Mouse (Mus musculus): ENCODE results near the gene Cass4. TPM values are rescaled to one million over a fixed set of nuclear protein-coding genes. Genes with fewer than 3 reads are reported as not detected.
A peak's percentile ranks its signal among the peaks of the same experiment; 100 is the strongest.

Gene Cass4
- total and polyA plus RNA-seq, 3 experiments = 0.35 to 5.5 TPM; not detected in 1

- no peak for DNase-seq (ENCODE audit: low read depth, low spot score)
- H3K27ac ChIP-seq (ENCODE audit: control insufficient read depth, low read depth, low read length) = no peak overlapping the region
- H3K79me2 ChIP-seq (ENCODE audit: control insufficient read depth, insufficient read depth, low read length, poor library complexity) = no peaks in the 10 kb centered on the region
- no peaks in the 10 kb centered on the region; a peak in 1 of 4 replicates for H3K36me3 ChIP-seq (ENCODE audit: control insufficient read depth in 1 of 2, insufficient read depth in 2 of 2, low read length in 2 of 2)
- H3K9ac ChIP-seq (ENCODE audit: control insufficient read depth, low read depth, low read length, poor library complexity, severe bottlenecking) = no peak overlapping the region
- H3K4me1 ChIP-seq (ENCODE audit: control insufficient read depth in 1 of 2, insufficient read depth in 2 of 2, low read length in 2 of 2) = peaks cover 0 to 17% of the 10 kb centered on the region in 2 experiments; a peak in 3 of 4 replicates
- H3K27me3 ChIP-seq (ENCODE audit: control insufficient read depth in 1 of 2, insufficient read depth in 2 of 2, low read length in 2 of 2) = no peaks in the 10 kb centered on the region
- TF ChIP-seq RAD21 (IDR thresholded peaks at IDR 0.05; ENCODE audit: low read depth, low read length) (no peak), ZKSCAN1 (IDR thresholded peaks at IDR 0.05; ENCODE audit: low read depth, low read length) (no peak), TCF12 (IDR thresholded peaks at IDR 0.05; ENCODE audit: low read depth, low read length) (no peak), NELFE (IDR thresholded peaks at IDR 0.05; ENCODE audit: low read depth, low read length) (no peak), USF1 (IDR thresholded peaks at IDR 0.05; ENCODE audit: low read depth, low read length) (no peak), E2F4 (IDR thresholded peaks at IDR 0.05; ENCODE audit: borderline replicate concordance, low read depth, low read length) (no peak), RCOR1 (IDR thresholded peaks at IDR 0.05; ENCODE audit: low read depth, low read length) (no peak), ZNF384 (IDR thresholded peaks at IDR 0.05; ENCODE audit: low read depth, low read length) (no peak), ZMIZ1 (IDR thresholded peaks at IDR 0.05; ENCODE audit: low read depth, low read length) (no peak), KAT2A (conservative IDR thresholded peaks at IDR 0.05; ENCODE audit: low read depth, low read length) (no peak), MYC (IDR thresholded peaks at IDR 0.05; ENCODE audit: low read depth, low read length) (no peak), NRF1 (IDR thresholded peaks at IDR 0.05; ENCODE audit: insufficient read depth, low read depth, low read length, poor library complexity, severe bottlenecking) (no peak), SMC3 (IDR thresholded peaks at IDR 0.05; ENCODE audit: low read depth, low read length) (no peak), ZC3H11A (IDR thresholded peaks at IDR 0.05; ENCODE audit: low read depth, low read length) (no peak), EP300 (IDR thresholded peaks at IDR 0.05; ENCODE audit: low read depth in 1 of 2, low read length in 2 of 2) (no peak), TBP (IDR thresholded peaks at IDR 0.05; ENCODE audit: low read depth, low read length) (no peak)
- no peaks in the 10 kb centered on the region for H3K9me3 ChIP-seq (replicated peaks; ENCODE audit: insufficient read depth, low read length)
- H3K4me3 ChIP-seq (ENCODE audit: control insufficient read depth in 1 of 2, insufficient read depth in 1 of 2, low read depth in 2 of 2, low read length in 2 of 2) = no peak overlapping the region
These were observed 6.3 kb downstream of the Cass4 start for GRCm38 (mm10) chr2:172399901-172400300.

- Histone ChIP-seq H3K4me1 (ENCODE audit: control insufficient read depth in 1 of 2, insufficient read depth in 2 of 2, low read length in 2 of 2) (peaks cover 0 to 17% of the 10 kb centered on the region in 2 experiments; a peak in 3 of 4 replicates), H3K36me3 (ENCODE audit: control insufficient read depth in 1 of 2, insufficient read depth in 2 of 2, low read length in 2 of 2) (no peaks in the 10 kb centered on the region; a peak in 1 of 4 replicates), H3K9me3 (replicated peaks; ENCODE audit: insufficient read depth, low read length) (no peaks in the 10 kb centered on the region), H3K4me3 (ENCODE audit: control insufficient read depth in 1 of 2, insufficient read depth in 1 of 2, low read depth in 2 of 2, low read length in 2 of 2) (peak overlapping the region; percentile 42 to 56), H3K27me3 (ENCODE audit: control insufficient read depth in 1 of 2, insufficient read depth in 2 of 2, low read length in 2 of 2) (no peaks in the 10 kb centered on the region), H3K9ac (ENCODE audit: control insufficient read depth, low read depth, low read length, poor library complexity, severe bottlenecking) (peak overlapping the region; percentile 62), H3K79me2 (ENCODE audit: control insufficient read depth, insufficient read depth, low read length, poor library complexity) (no peaks in the 10 kb centered on the region), H3K27ac (ENCODE audit: control insufficient read depth, low read depth, low read length) (peak overlapping the region; percentile 79)
- peak; percentile 95 for DNase-seq (ENCODE audit: low read depth, low spot score)
- TF ChIP-seq CTCF (IDR thresholded peaks at IDR 0.05 in 2 of 3, conservative IDR thresholded peaks at IDR 0.05 in 1 of 3; ENCODE audit: control insufficient read depth in 1 of 3, insufficient read depth in 1 of 3, low read depth in 2 of 3, low read length in 3 of 3, poor library complexity in 1 of 3, severe bottlenecking in 1 of 3) (no peak), BHLHE40 (IDR thresholded peaks at IDR 0.05; ENCODE audit: borderline replicate concordance, low read depth, low read length) (0 out of 2 replicates have a peak, but pooled peaks have one; percentile 12), UBTF (IDR thresholded peaks at IDR 0.05; ENCODE audit: borderline replicate concordance, insufficient read depth, low read depth, low read length) (no peak), NELFE (IDR thresholded peaks at IDR 0.05; ENCODE audit: low read depth, low read length) (peak; percentile 46), E2F4 (IDR thresholded peaks at IDR 0.05; ENCODE audit: borderline replicate concordance, low read depth, low read length) (no peak), MAZ (IDR thresholded peaks at IDR 0.05; ENCODE audit: low read depth, low read length) (peak; percentile 55; the same call in 1 of the 2 replicates), POLR2A (IDR thresholded peaks at IDR 0.05; ENCODE audit: control insufficient read depth in 1 of 2, insufficient read depth in 1 of 2, low read depth in 1 of 2, low read length in 2 of 2, poor library complexity in 1 of 2) (peak in 1 of 2 experiments; percentile 52; a peak in 2 of 4 replicates), GABPA (IDR thresholded peaks at IDR 0.05; ENCODE audit: low read depth, low read length) (no peak), MAX (IDR thresholded peaks at IDR 0.05; ENCODE audit: low read length) (peak; percentile 71), ELF1 (IDR thresholded peaks at IDR 0.05; ENCODE audit: low read depth, low read length) (peak; percentile 20; the same call in 1 of the 2 replicates), SMC3 (IDR thresholded peaks at IDR 0.05; ENCODE audit: low read depth, low read length) (no peak; the same call in 1 of the 2 replicates), JUND (IDR thresholded peaks at IDR 0.05; ENCODE audit: low read depth, low read length) (no peak), ZMIZ1 (IDR thresholded peaks at IDR 0.05; ENCODE audit: low read depth, low read length) (no peak), TCF12 (IDR thresholded peaks at IDR 0.05; ENCODE audit: low read depth, low read length) (peak; percentile 41), MEF2A (IDR thresholded peaks at IDR 0.05; ENCODE audit: extremely low read depth, insufficient replicate concordance, low read depth, low read length, poor library complexity, severe bottlenecking) (no peak), HCFC1 (IDR thresholded peaks at IDR 0.05; ENCODE audit: low read depth, low read length) (peak; percentile 49; the same call in 1 of the 2 replicates), ETS1 (IDR thresholded peaks at IDR 0.05; ENCODE audit: low read depth, low read length) (peak; percentile 64; the same call in 1 of the 2 replicates)
These were observed 7.7 kb downstream of the Cass4 start for GRCm38 (mm10) chr2:172401116-172401825.

Data from MEL (cell line).